In the genomic region with DNA sequence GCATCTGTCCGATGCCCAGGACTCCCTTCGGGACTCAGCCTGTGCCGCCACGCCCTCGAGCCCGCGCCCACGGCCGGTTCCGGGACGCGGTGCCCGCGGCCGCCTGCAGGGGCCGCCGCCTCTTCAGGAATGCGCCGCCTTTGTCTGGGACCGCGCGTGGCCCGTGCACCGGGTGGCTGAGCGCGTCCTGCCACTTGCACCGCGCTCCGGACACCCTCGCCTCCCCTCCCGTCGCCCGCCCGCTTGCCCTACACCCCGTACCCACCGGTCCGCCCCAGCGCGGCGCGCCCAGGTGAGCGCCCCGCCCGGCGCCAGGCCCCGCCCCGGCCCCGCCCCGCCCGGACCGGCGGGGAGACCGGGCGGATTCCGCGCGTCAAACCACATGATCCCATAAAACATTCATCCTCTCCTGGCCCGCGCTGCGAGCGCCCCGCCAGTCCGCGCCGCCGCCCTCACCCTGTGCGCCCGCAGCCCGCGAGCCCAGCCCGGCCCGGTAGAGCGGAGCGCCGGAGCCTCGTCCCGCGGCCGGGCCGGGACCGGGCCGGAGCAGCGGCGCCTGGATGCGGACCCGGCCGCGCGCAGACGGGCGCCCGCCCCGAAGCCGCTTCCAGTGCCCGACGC, we compare ENCODE assay signal across 8 mouse cellular contexts. TPM values are rescaled to one million over a fixed set of nuclear protein-coding genes. Genes with fewer than 3 reads are reported as not detected.
A peak's percentile ranks its signal among the peaks of the same experiment; 100 is the strongest.
DNase-seq lines count a peak whose midpoint lies in the region; ATAC-seq lines count a peak whose summit lies in the region.

A gene (plus strand): TSS at position 402 of the 621 bp plus-strand sequence.

- H3K4me2 ChIP-seq in intestine, embryonic 14.5 days (ENCODE audit: low read length), result peak within 1 kb of the TSS; percentile 96
- H3K4me2 ChIP-seq in stomach, embryonic 16.5 days (ENCODE audit: low read depth, low read length), result peak within 1 kb of the TSS; percentile 100

- peak; percentile 26 for DNase-seq in gastrocnemius, adult 18-20 months (ENCODE audit: low spot score)
- no peak for DNase-seq in gastrocnemius, adult 8-10 months (ENCODE audit: low spot score in 2 of 2)
- DNase-seq in cerebellum, adult 18-20 months, result peak; percentile 79 to 90
- peak; percentile 46 for DNase-seq in forelimb bud, embryonic 11.5 days (ENCODE audit: low read depth, low spot score)
- DNase-seq in intestine, embryonic 14.5 days (ENCODE audit: low spot score), result peak; percentile 82
- peak; percentile 77 for DNase-seq in limb, embryonic 10.5 days (ENCODE audit: low spot score)
- DNase-seq in midbrain, embryonic 10.5 days (ENCODE audit: low spot score), result peak; percentile 70

- no peaks in the 10 kb centered on the region for H3K36me3 ChIP-seq in intestine, embryonic 14.5 days (ENCODE audit: control insufficient read depth, insufficient read depth, low read length)
- H3K36me3 ChIP-seq in limb, embryonic 10.5 days, result no peaks in the 10 kb centered on the region
- H3K36me3 ChIP-seq in midbrain, embryonic 10.5 days, result no peaks in the 10 kb centered on the region
- H3K36me3 ChIP-seq in stomach, embryonic 16.5 days (ENCODE audit: control insufficient read depth, insufficient read depth, low read length), result no peaks in the 10 kb centered on the region

- H3K4me1 ChIP-seq in intestine, embryonic 14.5 days (replicated peaks; ENCODE audit: control insufficient read depth, insufficient read depth, low read length), result no peaks in the 10 kb centered on the region
- H3K4me1 ChIP-seq in limb, embryonic 10.5 days, result peaks cover 26% of the 10 kb centered on the region
- peaks cover 20% of the 10 kb centered on the region for H3K4me1 ChIP-seq in midbrain, embryonic 10.5 days
- H3K4me1 ChIP-seq in stomach, embryonic 16.5 days (ENCODE audit: control insufficient read depth, insufficient read depth, low read length), result peaks cover 8% of the 10 kb centered on the region

- H3K9ac ChIP-seq in intestine, embryonic 14.5 days (ENCODE audit: low read length), result peak within 1 kb of the TSS; percentile 54
- H3K9ac ChIP-seq in stomach, embryonic 16.5 days (ENCODE audit: low read length), result peak within 1 kb of the TSS; percentile 79

- under 1% methylated on average over 67 of the region's 96 CpGs for WGBS in intestine, embryonic 14.5 days
- WGBS in limb, embryonic 10.5 days, result 1% methylated on average over 90 of the region's 96 CpGs
- WGBS in midbrain, embryonic 10.5 days, result 1% methylated on average over 94 of the region's 96 CpGs
- under 1% methylated on average over 86 of the region's 96 CpGs for WGBS in stomach, embryonic 16.5 days

- peaks cover 30% of the 10 kb centered on the region for H3K27me3 ChIP-seq in intestine, embryonic 14.5 days (replicated peaks; ENCODE audit: control insufficient read depth, insufficient read depth, low read length)
- peaks cover 93% of the 10 kb centered on the region for H3K27me3 ChIP-seq in limb, embryonic 10.5 days (ENCODE audit: low read depth, poor library complexity, severe bottlenecking)
- H3K27me3 ChIP-seq in midbrain, embryonic 10.5 days (ENCODE audit: low read depth, poor library complexity, severe bottlenecking), result peaks cover 82% of the 10 kb centered on the region
- peaks cover 28% of the 10 kb centered on the region for H3K27me3 ChIP-seq in stomach, embryonic 16.5 days (ENCODE audit: control insufficient read depth, insufficient read depth, low read length)

- H3K9me3 ChIP-seq in intestine, embryonic 14.5 days (ENCODE audit: control insufficient read depth, low read length), result no peaks in the 10 kb centered on the region
- no peaks in the 10 kb centered on the region for H3K9me3 ChIP-seq in limb, embryonic 10.5 days (replicated peaks)
- no peaks in the 10 kb centered on the region for H3K9me3 ChIP-seq in midbrain, embryonic 10.5 days (replicated peaks)
- H3K9me3 ChIP-seq in stomach, embryonic 16.5 days (replicated peaks; ENCODE audit: control insufficient read depth, low read length), result no peaks in the 10 kb centered on the region

- peak within 1 kb of the TSS; percentile 61 for H3K4me3 ChIP-seq in intestine, embryonic 14.5 days (ENCODE audit: low read depth, low read length)
- H3K4me3 ChIP-seq in limb, embryonic 10.5 days, result peak within 1 kb of the TSS; percentile 75
- peak within 1 kb of the TSS; percentile 78 for H3K4me3 ChIP-seq in midbrain, embryonic 10.5 days
- H3K4me3 ChIP-seq in stomach, embryonic 16.5 days (replicated peaks; ENCODE audit: low read length), result peak within 1 kb of the TSS; percentile 64

- ATAC-seq in intestine, embryonic 14.5 days (replicated peaks; ENCODE audit: low FRiP score, low TSS enrichment, low read depth), result peak; percentile 70
- ATAC-seq in stomach, embryonic 16.5 days (ENCODE audit: insufficient read depth, low FRiP score), result peak; percentile 64

- no peak within 1 kb of the TSS for H3K27ac ChIP-seq in intestine, embryonic 14.5 days (ENCODE audit: low read depth)
- peak within 1 kb of the TSS; percentile 88 for H3K27ac ChIP-seq in limb, embryonic 10.5 days
- peak within 1 kb of the TSS; percentile 86 for H3K27ac ChIP-seq in midbrain, embryonic 10.5 days (replicated peaks)
- no peak within 1 kb of the TSS for H3K27ac ChIP-seq in stomach, embryonic 16.5 days (ENCODE audit: low read length)

RNA-seq across cellular contexts. Expression of the gene that starts here (rescaled TPM):
- total RNA-seq in gastrocnemius, adult 18-20 months (2021), result under 1 TPM in 1 of 2 experiments, not detected in 1; 0.11 TPM
- under 1 TPM in 1 of 4 experiments, not detected in 3; 0.15 TPM for total RNA-seq in gastrocnemius, adult 8-10 months (2022)
- 3.3 and 5.3 TPM in 2 replicates for polyA plus RNA-seq in intestine, embryonic 14.5 days (2014; fragmentation: Nextera tagmentation; extraction: Ambion mirVana)
- polyA plus RNA-seq in limb, embryonic 10.5 days (2016; fragmentation: Nextera tagmentation; extraction: Ambion mirVana), result 1.3 and 3.8 TPM in 2 replicates
- 1.8 and 2.2 TPM in 2 replicates for polyA plus RNA-seq in midbrain, embryonic 10.5 days (2016; fragmentation: Nextera tagmentation; extraction: Ambion mirVana)
- polyA plus RNA-seq in stomach, embryonic 16.5 days (2015; fragmentation: Nextera tagmentation; extraction: Ambion mirVana), result 0.84 and 1.0 TPM in 2 replicates

Comparison
In these comparisons a context has a peak if more than half of its experiments do, and no peak if none do; other contexts are left out.
1. Peak in DNase-seq in gastrocnemius, adult 18-20 months; RNA of the gene not detected or under 1 TPM.
2. DNase-seq: peak in cerebellum, adult 18-20 months (2 of 2), forelimb bud, embryonic 11.5 days (single experiment), intestine, embryonic 14.5 days (single experiment), limb, embryonic 10.5 days (single experiment) and midbrain, embryonic 10.5 days (single experiment); none in gastrocnemius, adult 8-10 months (0 of 2).
3. H3K27ac ChIP-seq: peak in limb, embryonic 10.5 days (single experiment) and midbrain, embryonic 10.5 days (single experiment); none in intestine, embryonic 14.5 days (single experiment) and stomach, embryonic 16.5 days (single experiment).
4. Peak in every context shown above with its lines, with median percentiles within 50 percentile points of each other: H3K4me3 ChIP-seq.